ENCODE assay signal across 8 mouse cellular contexts in the genomic region with DNA sequence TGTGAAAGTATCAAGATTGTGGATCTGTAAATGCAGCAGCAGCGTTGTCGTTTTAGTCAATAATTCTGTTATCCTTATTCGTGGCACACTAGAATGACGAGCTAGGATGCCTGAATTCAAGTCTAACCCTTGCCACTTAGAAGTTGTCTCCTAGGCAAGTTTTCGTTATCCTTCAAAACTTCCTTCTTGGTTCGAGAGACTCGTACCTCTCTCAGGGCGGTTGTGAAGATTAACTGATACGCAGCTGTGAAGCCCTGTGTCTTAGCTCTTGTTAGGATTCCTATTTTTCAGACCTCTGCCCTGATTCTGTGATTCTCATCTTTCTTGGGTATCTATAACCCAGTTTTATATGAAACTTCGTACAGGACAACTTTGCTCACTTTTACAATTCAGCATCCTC. TPM values are rescaled to one million over a fixed set of nuclear protein-coding genes. Genes with fewer than 3 reads are reported as not detected.
DNase-seq lines count a peak whose midpoint lies in the region; ATAC-seq and TF ChIP-seq lines count a peak whose summit lies in the region.

No protein-coding gene starts in this region.

- no peak for ATAC-seq in embryonic facial prominence, embryonic 15.5 days (ENCODE audit: insufficient number of reproducible peaks, low FRiP score, low TSS enrichment, low read depth)
- no peak for ATAC-seq in intestine, embryonic 16.5 days
- ATAC-seq in neural tube, embryonic 13.5 days (ENCODE audit: low read depth), result no peak

- WGBS in lung, adult 2 months, result 32% methylated on average over 10 of the region's 10 CpGs
- WGBS in embryonic facial prominence, embryonic 15.5 days, result 53% methylated on average over 10 of the region's 10 CpGs
- whole genome bisulfite sequencing in intestine, embryonic 16.5 days, result 45% methylated on average over 10 of the region's 10 CpGs
- 65% methylated on average over 10 of the region's 10 CpGs for WGBS in neural tube, embryonic 13.5 days

- H3K36me3 ChIP-seq in embryonic facial prominence, embryonic 15.5 days, result peaks cover 10% of the 10 kb centered on the region
- H3K36me3 ChIP-seq in intestine, embryonic 16.5 days (ENCODE audit: control insufficient read depth, insufficient read depth, low read length), result no peaks in the 10 kb centered on the region
- H3K36me3 ChIP-seq in neural tube, embryonic 13.5 days, result peaks cover 5% of the 10 kb centered on the region

- H3K27me3 ChIP-seq in embryonic facial prominence, embryonic 15.5 days, result no peaks in the 10 kb centered on the region
- no peaks in the 10 kb centered on the region for H3K27me3 ChIP-seq in intestine, embryonic 16.5 days (replicated peaks; ENCODE audit: control insufficient read depth, insufficient read depth, low read length)
- no peaks in the 10 kb centered on the region for H3K27me3 ChIP-seq in neural tube, embryonic 13.5 days

- peaks cover 3% of the 10 kb centered on the region; the same call in 1 of the 2 replicates for H3K4me1 ChIP-seq in lung, adult 2 months (ENCODE audit: control insufficient read depth, insufficient read depth, low read length)
- peaks cover 28% of the 10 kb centered on the region for H3K4me1 ChIP-seq in embryonic facial prominence, embryonic 15.5 days
- peaks cover 16% of the 10 kb centered on the region for H3K4me1 ChIP-seq in intestine, embryonic 16.5 days (ENCODE audit: control insufficient read depth, insufficient read depth, low read length)
- peaks cover 46% of the 10 kb centered on the region for H3K4me1 ChIP-seq in neural tube, embryonic 13.5 days (replicated peaks)

- DNase-seq in lung, adult 2 months, result no peak
- DNase-seq in lung, postnatal 4 days, result no peak
- no peak for DNase-seq in frontal cortex, postnatal 25 days (ENCODE audit: low spot score in 2 of 2)
- no peak for DNase-seq in cerebellum, postnatal 10 days
- DNase-seq in cerebellum, postnatal 14 days, result no peak

- TF ChIP-seq POLR2A in lung, adult 2 months (IDR thresholded peaks at IDR 0.05; ENCODE audit: borderline replicate concordance, extremely low read depth, low read depth, low read length), result no peak

- H3K27ac ChIP-seq in embryonic facial prominence, embryonic 15.5 days (replicated peaks), result no peak overlapping the region
- H3K27ac ChIP-seq in intestine, embryonic 16.5 days (ENCODE audit: low read length), result no peak overlapping the region
- H3K27ac ChIP-seq in neural tube, embryonic 13.5 days (replicated peaks), result no peak overlapping the region

- H3K9ac ChIP-seq in embryonic facial prominence, embryonic 15.5 days, result 0 out of 2 replicates have a peak overlapping the region, but pooled peaks have one; percentile 10
- peak overlapping the region; percentile 10; the same call in 1 of the 2 replicates for H3K9ac ChIP-seq in intestine, embryonic 16.5 days (ENCODE audit: low read depth, low read length)
- peak overlapping the region; percentile 87; the same call in 1 of the 2 replicates for H3K9ac ChIP-seq in neural tube, embryonic 13.5 days

- no peaks in the 10 kb centered on the region for H3K9me3 ChIP-seq in embryonic facial prominence, embryonic 15.5 days (replicated peaks)
- no peaks in the 10 kb centered on the region for H3K9me3 ChIP-seq in intestine, embryonic 16.5 days (ENCODE audit: control insufficient read depth, low read length)
- H3K9me3 ChIP-seq in neural tube, embryonic 13.5 days, result no peaks in the 10 kb centered on the region

- H3K4me2 ChIP-seq in embryonic facial prominence, embryonic 15.5 days (replicated peaks), result peak overlapping the region; percentile 84
- H3K4me2 ChIP-seq in intestine, embryonic 16.5 days (ENCODE audit: low read depth, low read length), result peak overlapping the region; percentile 83
- peak overlapping the region; percentile 93 for H3K4me2 ChIP-seq in neural tube, embryonic 13.5 days

- peak overlapping the region; percentile 5 for H3K4me3 ChIP-seq in lung, adult 2 months (replicated peaks; ENCODE audit: extremely low read depth, low read depth, low read length)
- H3K4me3 ChIP-seq in embryonic facial prominence, embryonic 15.5 days (replicated peaks), result peak overlapping the region; percentile 92
- H3K4me3 ChIP-seq in intestine, embryonic 16.5 days (ENCODE audit: low read length), result peak overlapping the region; percentile 95
- H3K4me3 ChIP-seq in neural tube, embryonic 13.5 days, result peak overlapping the region; percentile 90

- no peak for TF ChIP-seq CTCF in lung, adult 2 months (IDR thresholded peaks at IDR 0.05; ENCODE audit: insufficient read depth, low read length)

RNA-seq across cellular contexts. Expression of a gene that starts 0.8 kb away (rescaled TPM):
- polyA plus RNA-seq in lung, adult 2 months (2012; rRNA removed), result 10.3 and 11.5 TPM in 2 replicates
- polyA plus RNA-seq in embryonic facial prominence, embryonic 15.5 days (2015; fragmentation: Nextera tagmentation; extraction: Ambion mirVana), result 25.3 and 25.6 TPM in 2 replicates
- polyA plus RNA-seq in intestine, embryonic 16.5 days (2015; fragmentation: Nextera tagmentation; extraction: Ambion mirVana), result 24.4 and 27.4 TPM in 2 replicates
- polyA plus RNA-seq in neural tube, embryonic 13.5 days (2015; fragmentation: Nextera tagmentation; extraction: Ambion mirVana), result 28.8 and 31.2 TPM in 2 replicates

RNA-seq across cellular contexts. Expression of a gene that starts 1.1 kb away (rescaled TPM):
- polyA plus RNA-seq in lung, adult 2 months (2012; rRNA removed), result 6.8 and 10.8 TPM in 2 replicates
- 78.7 and 80.1 TPM in 2 replicates for polyA plus RNA-seq in embryonic facial prominence, embryonic 15.5 days (2015; fragmentation: Nextera tagmentation; extraction: Ambion mirVana)
- 92.7 and 101 TPM in 2 replicates for polyA plus RNA-seq in intestine, embryonic 16.5 days (2015; fragmentation: Nextera tagmentation; extraction: Ambion mirVana)
- polyA plus RNA-seq in neural tube, embryonic 13.5 days (2015; fragmentation: Nextera tagmentation; extraction: Ambion mirVana), result 66.6 and 78.1 TPM in 2 replicates

Comparison
In these comparisons a context has a peak if more than half of its experiments do, and no peak if none do; other contexts are left out.
1. H3K4me3 ChIP-seq: peak in every context shown above with its lines; median percentile 95 in intestine, embryonic 16.5 days; 92 in embryonic facial prominence, embryonic 15.5 days; 90 in neural tube, embryonic 13.5 days; 5 in lung, adult 2 months.
2. H3K9ac ChIP-seq: peak in every context shown above with its lines; median percentile 87 in neural tube, embryonic 13.5 days; 10 in embryonic facial prominence, embryonic 15.5 days; 10 in intestine, embryonic 16.5 days.